Mouse (Mus musculus) liver, embryonic 15.5 days (tissue): ENCODE results near the gene Gnptab. TPM values are rescaled to one million over a fixed set of nuclear protein-coding genes. Genes with fewer than 3 reads are reported as not detected.

Experiments used
- ATAC-seq: fragments of 200-750 bp; cut with Nextera tagmentation; 2 replicates; pipeline ENCODE4 v1.8.0; 2017; ENCODE audit warnings: moderate number of reproducible peaks, mild to moderate bottlenecking, moderate library complexity; ENCODE audit not compliant: insufficient read depth
- H3K27ac ChIP-seq: fragments of 300-500 bp; sonication (generic); replicated peaks from 2 replicates; pipeline ENCODE4 v1.5.1; 2015; ENCODE audit warnings: mild to moderate bottlenecking, inconsistent platforms
- H3K27me3 ChIP-seq: fragments of 300-500 bp; sonication (generic); 2 replicates; pipeline ENCODE4 v1.6.1; 2015; ENCODE audit warnings: mild to moderate bottlenecking, inconsistent platforms
- H3K36me3 ChIP-seq: fragments of 300-500 bp; sonication (generic); replicated peaks from 2 replicates; pipeline ENCODE4 v1.6.1; 2015; ENCODE audit warnings: moderate library complexity, mild to moderate bottlenecking, inconsistent platforms
- H3K4me1 ChIP-seq: fragments of 300-500 bp; sonication (generic); replicated peaks from 2 replicates; pipeline ENCODE4 v1.6.1; 2015; ENCODE audit warnings: inconsistent platforms
- H3K4me2 ChIP-seq: fragments of 300-500 bp; sonication (generic); 2 replicates; pipeline ENCODE4 v1.6.1; 2015; ENCODE audit warnings: moderate library complexity, mild to moderate bottlenecking, inconsistent platforms
- H3K4me3 ChIP-seq: fragments of 300-500 bp; sonication (generic); replicated peaks from 2 replicates; pipeline ENCODE4 v1.5.1; 2015; ENCODE audit warnings: mild to moderate bottlenecking, inconsistent platforms
- H3K9ac ChIP-seq: fragments of 300-500 bp; sonication (generic); 2 replicates; pipeline ENCODE4 v1.6.1; 2015; ENCODE audit warnings: moderate library complexity, mild to moderate bottlenecking, inconsistent platforms
- H3K9me3 ChIP-seq: fragments of 300-500 bp; sonication (generic); replicated peaks from 2 replicates; pipeline ENCODE4 v1.6.1; 2016; ENCODE audit warnings: inconsistent platforms
- WGBS: fragments of 180-500 bp; shearing (Covaris S2); methylation state at CpG from one replicate; pipeline ENCODE4 v1.1.7; 2015; ENCODE audit warnings: mixed read lengths; ENCODE audit not compliant: insufficient replicate concordance; 5-methylcytosine and 5-hydroxymethylcytosine counted together
- polyA plus RNA-seq: library from polyadenylated mRNA; unstranded; fragments of >200 nt; fragmentation: Nextera tagmentation; extraction: Ambion mirVana; gene quantifications from 2 replicates; pipeline ENCODE4 v1.2.1, GENCODE M21; 2015

The Gnptab gene
- 2.7 TPM in 2 replicates for polyA plus RNA-seq

- Histone ChIP-seq H3K4me1 (peaks cover 47% of the 10 kb centered on the region), H3K27ac (peak within 1 kb of the TSS; percentile 59; the same call in 1 of the 2 replicates), H3K9me3 (no peaks in the 10 kb centered on the region), H3K9ac (peak within 1 kb of the TSS; percentile 65), H3K4me3 (peak within 1 kb of the TSS; percentile 76), H3K4me2 (peak within 1 kb of the TSS; percentile 98), H3K36me3 (no peaks in the 10 kb centered on the region), H3K27me3 (no peaks in the 10 kb centered on the region)
- under 1% methylated on average over 82 of the region's 87 CpGs for WGBS
- ATAC-seq, result peak; percentile 84
Measured at GRCm38 (mm10) chr10:88379013-88379885, at the start of gene Gnptab, which contains the start of gene Dram1. Gnptab (plus strand) TSS chr10:88379132. Dram1 (minus strand) TSS chr10:88379080.

- H3K9me3 ChIP-seq, result no peaks in the 10 kb centered on the region
- H3K27me3 ChIP-seq, result no peaks in the 10 kb centered on the region
- no peak overlapping the region for H3K4me3 ChIP-seq
- H3K9ac ChIP-seq, result no peak overlapping the region
- WGBS, result 21% methylated on average over 5 of the region's 5 CpGs
- H3K4me1 ChIP-seq, result no peaks in the 10 kb centered on the region
- no peak overlapping the region for H3K4me2 ChIP-seq
- no peak for ATAC-seq
- no peaks in the 10 kb centered on the region for H3K36me3 ChIP-seq
- no peak overlapping the region for H3K27ac ChIP-seq
Measured at GRCm38 (mm10) chr10:88330695-88331094, 48.2 kb upstream of the Gnptab start.

DNA sequence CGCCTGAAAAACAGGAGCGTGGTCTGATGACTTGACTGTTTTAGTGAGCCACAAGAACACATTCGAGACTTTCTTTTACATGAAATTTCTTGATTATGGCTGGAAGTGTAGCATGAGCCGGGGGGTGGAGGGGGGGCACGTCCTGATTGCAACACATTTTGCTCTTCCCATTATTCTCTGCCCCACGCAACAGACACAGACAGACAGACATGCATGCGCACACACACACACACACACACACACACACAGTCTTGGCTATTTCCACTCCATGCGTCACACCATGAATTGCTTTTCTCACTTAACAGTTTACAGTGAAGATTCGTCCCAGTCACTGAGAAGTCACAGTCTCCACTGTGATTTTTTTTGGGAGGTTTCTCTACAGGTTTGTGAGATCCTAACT lies 38.3 kb upstream of the Gnptab start:
- H3K27me3 ChIP-seq, result no peaks in the 10 kb centered on the region
- H3K9me3 ChIP-seq, result no peaks in the 10 kb centered on the region
- H3K4me2 ChIP-seq, result no peak overlapping the region
- H3K4me1 ChIP-seq, result no peaks in the 10 kb centered on the region
- no peak overlapping the region for H3K4me3 ChIP-seq
- H3K27ac ChIP-seq, result no peak overlapping the region
- no peak for ATAC-seq
- H3K9ac ChIP-seq, result no peak overlapping the region
- no peaks in the 10 kb centered on the region for H3K36me3 ChIP-seq
- 66% methylated on average over 9 of the region's 9 CpGs for WGBS

- no peak overlapping the region for H3K9ac ChIP-seq
- H3K4me2 ChIP-seq, result no peak overlapping the region
- no peaks in the 10 kb centered on the region for H3K4me1 ChIP-seq
- no peak overlapping the region for H3K27ac ChIP-seq
- ATAC-seq, result no peak
- no peaks in the 10 kb centered on the region for H3K27me3 ChIP-seq
- no peaks in the 10 kb centered on the region for H3K9me3 ChIP-seq
- H3K4me3 ChIP-seq, result no peak overlapping the region
- WGBS, result 65% methylated on average over 6 of the region's 6 CpGs
- H3K36me3 ChIP-seq, result no peaks in the 10 kb centered on the region
Measured at GRCm38 (mm10) chr10:88341368-88341767, 37.6 kb upstream of the Gnptab start.

- no peak for ATAC-seq
- no peaks in the 10 kb centered on the region for H3K36me3 ChIP-seq
- no peaks in the 10 kb centered on the region for H3K9me3 ChIP-seq
- H3K9ac ChIP-seq, result no peak overlapping the region
- no peak overlapping the region for H3K4me2 ChIP-seq
- no peak overlapping the region for H3K27ac ChIP-seq
- H3K4me3 ChIP-seq, result no peak overlapping the region
- WGBS, result 28% methylated on average over 11 of the region's 11 CpGs
- no peaks in the 10 kb centered on the region for H3K27me3 ChIP-seq
- H3K4me1 ChIP-seq, result no peaks in the 10 kb centered on the region
Measured at GRCm38 (mm10) chr10:88345899-88346401, 33.0 kb upstream of the Gnptab start.

DNA sequence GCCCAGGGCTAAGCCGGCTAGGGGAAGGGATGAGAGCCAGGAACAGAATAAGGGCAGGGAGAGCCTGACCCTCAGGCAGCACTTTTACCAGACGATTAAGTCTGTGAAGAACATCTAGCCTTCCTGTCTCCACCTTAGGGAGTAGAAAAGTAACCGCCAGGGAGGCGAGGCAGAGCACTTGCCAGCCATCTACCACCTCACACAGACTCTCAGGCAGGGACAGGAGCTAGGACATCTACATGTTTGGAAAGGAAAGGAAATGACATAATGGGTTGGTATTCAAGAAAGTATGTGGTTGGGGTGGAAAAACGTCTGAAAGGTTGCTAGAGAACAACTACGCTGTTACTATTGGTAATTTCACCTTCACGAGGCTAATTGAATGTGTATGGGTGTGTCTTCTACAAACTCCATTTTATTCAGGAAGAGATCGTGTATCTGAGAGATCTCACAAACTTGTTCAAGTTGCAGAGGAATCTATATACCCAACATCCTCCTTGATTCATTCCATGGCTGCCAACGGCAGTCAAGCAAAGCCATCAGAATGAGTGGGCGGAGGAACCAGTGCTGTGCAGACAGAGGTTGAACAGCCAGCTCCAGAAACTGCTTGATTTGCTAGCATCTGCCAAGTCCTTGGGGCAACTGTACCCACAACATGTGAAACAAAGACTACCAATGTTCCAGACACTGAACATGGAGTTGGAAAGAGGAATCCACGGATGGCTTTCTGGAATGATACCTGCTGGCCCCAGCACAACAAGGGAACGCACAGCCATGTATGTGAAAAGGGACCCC lies 32.3 kb upstream of the Gnptab start:
- Histone ChIP-seq H3K4me2 (no peak overlapping the region), H3K9ac (no peak overlapping the region), H3K9me3 (no peaks in the 10 kb centered on the region), H3K27me3 (no peaks in the 10 kb centered on the region), H3K36me3 (no peaks in the 10 kb centered on the region), H3K4me3 (no peak overlapping the region), H3K4me1 (0 out of 2 replicates have a peak, but pooled peaks cover 3% of the 10 kb centered on the region), H3K27ac (no peak overlapping the region)
- WGBS, result 44% methylated on average over 12 of the region's 12 CpGs
- no peak for ATAC-seq

DNA sequence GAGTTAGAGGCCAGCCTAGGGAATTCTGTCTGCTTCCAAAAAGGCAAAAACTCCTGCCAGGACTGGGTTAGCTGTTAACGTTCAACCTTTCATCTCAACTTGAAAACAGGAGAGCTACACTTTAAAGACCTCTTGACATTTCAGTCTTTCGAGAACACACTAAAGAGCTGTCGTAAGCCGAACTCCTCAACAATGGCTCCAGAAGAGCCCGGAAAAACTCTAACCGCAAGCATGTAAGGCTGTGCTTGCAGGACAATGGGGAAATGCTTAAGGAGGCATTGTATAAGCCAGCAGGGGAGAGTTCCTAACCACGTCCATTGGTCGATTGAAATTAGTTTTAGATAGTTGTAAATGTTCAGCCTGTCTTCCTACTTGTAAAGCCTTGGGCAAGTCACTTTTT lies 29.1 kb upstream of the Gnptab start:
- ATAC-seq, result no peak
- no peaks in the 10 kb centered on the region for H3K9me3 ChIP-seq
- H3K36me3 ChIP-seq, result no peaks in the 10 kb centered on the region
- H3K27me3 ChIP-seq, result no peaks in the 10 kb centered on the region
- no peak overlapping the region for H3K9ac ChIP-seq
- no peak overlapping the region for H3K4me2 ChIP-seq
- no peak overlapping the region for H3K4me3 ChIP-seq
- no peak overlapping the region for H3K27ac ChIP-seq
- WGBS, result 27% methylated on average over 8 of the region's 8 CpGs
- 0 out of 2 replicates have a peak, but pooled peaks cover 3% of the 10 kb centered on the region for H3K4me1 ChIP-seq

GRCm38 (mm10) chr10:88350687-88351086 lies 28.2 kb upstream of the Gnptab start:
- peaks cover 3% of the 10 kb centered on the region for H3K27me3 ChIP-seq
- no peak for ATAC-seq

DNA sequence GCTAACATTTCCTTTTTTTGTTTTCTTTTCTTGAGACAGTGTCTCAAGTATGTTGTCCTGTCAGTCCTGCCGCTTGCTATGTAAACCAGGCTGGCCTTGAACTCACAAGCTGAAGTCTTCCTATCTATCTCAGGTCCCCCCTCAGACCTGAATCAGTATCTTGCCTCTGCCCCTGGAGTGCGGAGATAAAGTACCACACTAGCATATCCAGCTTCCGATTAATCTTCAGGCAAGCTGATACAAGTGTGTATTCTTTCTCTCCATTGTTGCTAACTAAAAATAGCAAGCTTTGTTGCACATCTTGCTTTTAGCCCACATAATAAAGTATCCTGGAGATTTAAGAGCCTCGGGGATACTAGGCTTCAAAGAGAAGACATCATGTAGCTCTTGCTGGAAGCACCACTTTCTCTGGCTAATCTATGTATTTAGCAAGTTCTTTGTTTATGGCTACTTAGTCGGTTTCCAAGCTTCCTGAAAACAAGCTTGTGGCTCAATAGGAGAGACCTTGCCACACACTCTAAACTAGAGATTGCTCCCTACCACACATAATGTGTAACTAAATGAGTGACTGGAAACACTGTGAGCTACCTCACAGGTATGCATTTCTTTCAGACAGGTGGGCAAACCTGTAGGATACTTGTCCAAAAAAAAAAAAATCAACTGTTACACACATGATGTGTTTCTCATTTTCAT lies 27.4 kb upstream of the Gnptab start:
- no peaks in the 10 kb centered on the region for H3K9me3 ChIP-seq
- H3K4me2 ChIP-seq, result no peak overlapping the region
- H3K36me3 ChIP-seq, result no peaks in the 10 kb centered on the region
- no peak for ATAC-seq
- H3K27ac ChIP-seq, result no peak overlapping the region
- no peak overlapping the region for H3K4me3 ChIP-seq
- 25% methylated on average over 5 of the region's 5 CpGs for WGBS
- H3K9ac ChIP-seq, result no peak overlapping the region
- H3K27me3 ChIP-seq, result peaks cover 12% of the 10 kb centered on the region
- peaks cover 5% of the 10 kb centered on the region; the same call in 1 of the 2 replicates for H3K4me1 ChIP-seq

More at GRCm38 (mm10) chr10:88350687-88351086, 28.2 kb upstream of the Gnptab start:
- Histone ChIP-seq H3K4me3 (no peak overlapping the region), H3K36me3 (no peaks in the 10 kb centered on the region), H3K4me2 (no peak overlapping the region), H3K9me3 (no peaks in the 10 kb centered on the region), H3K4me1 (0 out of 2 replicates have a peak, but pooled peaks cover 3% of the 10 kb centered on the region), H3K9ac (no peak overlapping the region), H3K27ac (no peak overlapping the region)
- WGBS, result 67% methylated on average over 2 of the region's 2 CpGs

- Histone ChIP-seq H3K27me3 (peaks cover 22% of the 10 kb centered on the region), H3K4me2 (no peak overlapping the region), H3K4me3 (no peak overlapping the region), H3K36me3 (no peaks in the 10 kb centered on the region), H3K4me1 (peaks cover 13% of the 10 kb centered on the region; the same call in 1 of the 2 replicates), H3K9me3 (no peaks in the 10 kb centered on the region), H3K9ac (no peak overlapping the region), H3K27ac (no peak overlapping the region)
- WGBS, result 10% methylated on average over 2 of the region's 2 CpGs
- ATAC-seq, result no peak
Measured at GRCm38 (mm10) chr10:88352549-88352948, 26.4 kb upstream of the Gnptab start.
